Mouse (Mus musculus) liver, embryonic 13.5 days (tissue): ENCODE data around the gene Map6. TPM values are rescaled to one million over a fixed set of nuclear protein-coding genes. Genes with fewer than 3 reads are reported as not detected.

Experiments used
- ATAC-seq: fragments of 200-750 bp; cut with Nextera tagmentation; 2 replicates; pipeline ENCODE4 v1.8.0; 2017; ENCODE audit warnings: low read depth, mild to moderate bottlenecking, moderate number of reproducible peaks, moderate library complexity
- DNase-seq: peaks from one replicate; pipeline ENCODE4 v3.0.0; 2022
- H3K27ac ChIP-seq: fragments of 300-500 bp; sonication (generic); 2 replicates; pipeline ENCODE4 v1.5.1; 2015; ENCODE audit warnings: moderate library complexity, mild to moderate bottlenecking, inconsistent platforms
- H3K27me3 ChIP-seq: fragments of 300-500 bp; sonication (generic); 2 replicates; pipeline ENCODE4 v1.6.1; 2015; ENCODE audit warnings: mild to moderate bottlenecking, inconsistent platforms
- H3K36me3 ChIP-seq: fragments of 300-500 bp; sonication (generic); 2 replicates; pipeline ENCODE4 v1.6.1; 2015; ENCODE audit warnings: mild to moderate bottlenecking, inconsistent platforms
- H3K4me1 ChIP-seq: fragments of 300-500 bp; sonication (generic); replicated peaks from 2 replicates; pipeline ENCODE4 v1.6.1; 2015; ENCODE audit warnings: inconsistent platforms
- H3K4me2 ChIP-seq: fragments of 300-500 bp; sonication (generic); 2 replicates; pipeline ENCODE4 v1.6.1; 2015; ENCODE audit warnings: inconsistent platforms, mild to moderate bottlenecking, moderate library complexity
- H3K4me3 ChIP-seq: fragments of 300-500 bp; sonication (generic); replicated peaks from 2 replicates; pipeline ENCODE4 v1.5.1; 2015; ENCODE audit warnings: mild to moderate bottlenecking, inconsistent platforms
- H3K9ac ChIP-seq: fragments of 300-500 bp; sonication (generic); 2 replicates; pipeline ENCODE4 v1.6.1; 2015; ENCODE audit warnings: mild to moderate bottlenecking, inconsistent platforms
- H3K9me3 ChIP-seq: fragments of 300-500 bp; sonication (generic); replicated peaks from 2 replicates; pipeline ENCODE4 v1.6.1; 2016; ENCODE audit warnings: inconsistent platforms
- WGBS: fragments of 180-500 bp; shearing (Covaris S2); methylation state at CpG from one replicate; pipeline ENCODE4 v1.1.7; 2015; ENCODE audit not compliant: insufficient replicate concordance; 5-methylcytosine and 5-hydroxymethylcytosine counted together
- polyA plus RNA-seq: library from polyadenylated mRNA; unstranded; fragments of >200 nt; fragmentation: Nextera tagmentation; extraction: Ambion mirVana; gene quantifications from 2 replicates; pipeline ENCODE4 v1.2.1, GENCODE M21; 2015

Map6 gene
- polyA plus RNA-seq, 1 experiment from 2014 or later: 0.10 TPM

GRCm38 (mm10) chr7:99235657-99236056 lies 31.6 kb upstream of the Map6 start:
- ATAC-seq (no peak), DNase-seq (no peak)
- Histone ChIP-seq H3K27me3 (peaks cover 30% of the 10 kb centered on the region), H3K9ac (no peak overlapping the region), H3K4me3 (no peak overlapping the region), H3K36me3 (no peaks in the 10 kb centered on the region), H3K4me1 (peaks cover 32% of the 10 kb centered on the region), H3K9me3 (no peaks in the 10 kb centered on the region), H3K4me2 (no peak overlapping the region), H3K27ac (no peak overlapping the region)
- WGBS: 56% methylated on average over 2 of the region's 2 CpGs

GRCm38 (mm10) chr7:99236888-99237660 lies 30.2 kb upstream of the Map6 start:
- no peaks in the 10 kb centered on the region for H3K9me3 ChIP-seq
- peaks cover 36% of the 10 kb centered on the region for H3K4me1 ChIP-seq
- H3K4me3 ChIP-seq: peak overlapping the region; percentile 52
- H3K27me3 ChIP-seq: peaks cover 35% of the 10 kb centered on the region
- peak overlapping the region; percentile 61 for H3K4me2 ChIP-seq
- ATAC-seq (no peak), DNase-seq (no peak)
- no peak overlapping the region for H3K27ac ChIP-seq
- H3K9ac ChIP-seq: peak overlapping the region; percentile 36; the same call in 1 of the 2 replicates
- WGBS: 38% methylated on average over 8 of the region's 8 CpGs
- H3K36me3 ChIP-seq: no peaks in the 10 kb centered on the region

- H3K36me3 ChIP-seq: no peaks in the 10 kb centered on the region
- H3K4me3 ChIP-seq: peak within 1 kb of the TSS; percentile 52
- 1% methylated on average over 13 of the region's 13 CpGs for WGBS
- H3K4me2 ChIP-seq: peak within 1 kb of the TSS; percentile 61
- peaks cover 43% of the 10 kb centered on the region for H3K4me1 ChIP-seq
- H3K27me3 ChIP-seq: peaks cover 35% of the 10 kb centered on the region
- no peak within 1 kb of the TSS; the same call in 1 of the 2 replicates for H3K27ac ChIP-seq
- no peaks in the 10 kb centered on the region for H3K9me3 ChIP-seq
- DNase-seq (no peak), ATAC-seq (peak; percentile 86)
- H3K9ac ChIP-seq: peak within 1 kb of the TSS; percentile 59
Measured at GRCm38 (mm10) chr7:99238417-99238816, 28.8 kb upstream of the Map6 start, which contains the start of gene Mogat2. TSS of gene Mogat2 (minus strand) at chr7:99238619.

- ATAC-seq: peak; percentile 73
Measured at GRCm38 (mm10) chr7:99242097-99242496, 25.1 kb upstream of the Map6 start.

GRCm38 (mm10) chr7:99248157-99248742 lies 19.0 kb upstream of the Map6 start:
- H3K4me2 ChIP-seq: no peak overlapping the region
- H3K9me3 ChIP-seq: no peaks in the 10 kb centered on the region
- peaks cover 47% of the 10 kb centered on the region for H3K27me3 ChIP-seq
- no peak overlapping the region for H3K9ac ChIP-seq
- no peak overlapping the region for H3K4me3 ChIP-seq
- DNase-seq (no peak), ATAC-seq (no peak)
- WGBS: 26% methylated on average over 5 of the region's 5 CpGs
- 0 out of 2 replicates have a peak, but pooled peaks cover 2% of the 10 kb centered on the region for H3K4me1 ChIP-seq
- H3K27ac ChIP-seq: no peak overlapping the region
- H3K36me3 ChIP-seq: no peaks in the 10 kb centered on the region

More at GRCm38 (mm10) chr7:99242097-99242496, 25.1 kb upstream of the Map6 start:
- Histone ChIP-seq H3K27me3 (peaks cover 40% of the 10 kb centered on the region), H3K4me3 (no peak overlapping the region), H3K4me2 (no peak overlapping the region), H3K9me3 (no peaks in the 10 kb centered on the region), H3K4me1 (peaks cover 32% of the 10 kb centered on the region), H3K9ac (no peak overlapping the region), H3K36me3 (no peaks in the 10 kb centered on the region), H3K27ac (no peak overlapping the region)
- no peak for DNase-seq
- 80% methylated on average over 11 of the region's 11 CpGs for WGBS

GRCm38 (mm10) chr7:99248906-99249581 lies 18.2 kb upstream of the Map6 start:
- DNase-seq: no peak
- Histone ChIP-seq H3K4me1 (0 out of 2 replicates have a peak, but pooled peaks cover 2% of the 10 kb centered on the region), H3K27me3 (peaks cover 47% of the 10 kb centered on the region), H3K4me3 (peak overlapping the region; percentile 37), H3K9ac (no peak overlapping the region), H3K36me3 (no peaks in the 10 kb centered on the region), H3K9me3 (no peaks in the 10 kb centered on the region), H3K27ac (no peak overlapping the region), H3K4me2 (peak overlapping the region; percentile 52)
- ATAC-seq: no peak
- WGBS: under 1% methylated on average over 44 of the region's 44 CpGs

GRCm38 (mm10) chr7:99249582-99249911 lies 17.7 kb upstream of the Map6 start:
- 0 out of 2 replicates have a peak, but pooled peaks have one; percentile 20 for ATAC-seq
- H3K9ac ChIP-seq: no peak overlapping the region
- no peak for DNase-seq
- 0 out of 2 replicates have a peak, but pooled peaks cover 2% of the 10 kb centered on the region for H3K4me1 ChIP-seq
- no peaks in the 10 kb centered on the region for H3K9me3 ChIP-seq
- H3K4me2 ChIP-seq: peak overlapping the region; percentile 52
- WGBS: 3% methylated on average over 10 of the region's 10 CpGs
- no peak overlapping the region for H3K27ac ChIP-seq
- peak overlapping the region; percentile 37 for H3K4me3 ChIP-seq
- H3K27me3 ChIP-seq: peaks cover 47% of the 10 kb centered on the region
- no peaks in the 10 kb centered on the region for H3K36me3 ChIP-seq

GRCm38 (mm10) chr7:99250386-99250785 lies 16.9 kb upstream of the Map6 start:
- DNase-seq: no peak
- no peak for ATAC-seq
- WGBS: 30% methylated on average over 9 of the region's 9 CpGs

GRCm38 (mm10) chr7:99255006-99255405 lies 12.2 kb upstream of the Map6 start:
- H3K4me1 ChIP-seq: no peaks in the 10 kb centered on the region
- DNase-seq (no peak), ATAC-seq (no peak)
- H3K27ac ChIP-seq: no peak overlapping the region
- WGBS: 67% methylated on average over 7 of the region's 7 CpGs
- no peaks in the 10 kb centered on the region for H3K36me3 ChIP-seq
- H3K9ac ChIP-seq: no peak overlapping the region
- peaks cover 11% of the 10 kb centered on the region for H3K27me3 ChIP-seq
- H3K4me3 ChIP-seq: no peak overlapping the region
- H3K9me3 ChIP-seq: no peaks in the 10 kb centered on the region
- H3K4me2 ChIP-seq: no peak overlapping the region

More at GRCm38 (mm10) chr7:99250386-99250785, 16.9 kb upstream of the Map6 start:
- Histone ChIP-seq H3K9ac (no peak overlapping the region), H3K4me1 (0 out of 2 replicates have a peak, but pooled peaks cover 2% of the 10 kb centered on the region), H3K27ac (no peak overlapping the region), H3K4me3 (no peak overlapping the region), H3K9me3 (no peaks in the 10 kb centered on the region), H3K27me3 (peaks cover 47% of the 10 kb centered on the region), H3K36me3 (no peaks in the 10 kb centered on the region), H3K4me2 (no peak overlapping the region)

GRCm38 (mm10) chr7:99261900-99262299 lies 5.3 kb upstream of the Map6 start:
- Histone ChIP-seq H3K27me3 (peaks cover 31% of the 10 kb centered on the region), H3K9ac (no peak overlapping the region), H3K36me3 (no peaks in the 10 kb centered on the region), H3K4me1 (no peaks in the 10 kb centered on the region), H3K27ac (no peak overlapping the region), H3K4me3 (no peak overlapping the region), H3K4me2 (no peak overlapping the region), H3K9me3 (no peaks in the 10 kb centered on the region)
- ATAC-seq: no peak
- DNase-seq: no peak
- 46% methylated on average over 3 of the region's 3 CpGs for WGBS

GRCm38 (mm10) chr7:99263509-99263908 lies 3.7 kb upstream of the Map6 start:
- ATAC-seq: no peak

More at GRCm38 (mm10) chr7:99263509-99263908, 3.7 kb upstream of the Map6 start:
- Histone ChIP-seq H3K4me1 (peaks cover 12% of the 10 kb centered on the region), H3K9ac (no peak overlapping the region), H3K36me3 (no peaks in the 10 kb centered on the region), H3K4me3 (no peak overlapping the region), H3K27ac (no peak overlapping the region), H3K27me3 (peaks cover 47% of the 10 kb centered on the region), H3K4me2 (no peak overlapping the region), H3K9me3 (no peaks in the 10 kb centered on the region)
- DNase-seq: no peak
- WGBS: 21% methylated on average over 4 of the region's 4 CpGs
